Mouse (Mus musculus): ENCODE measurements around the gene Tmem116.

GRCm38 (mm10) chr5:121547084-121547483 is 95.4 kb downstream of the Tmem116 start:
- TF ChIP-seq POLR2A (IDR thresholded peaks at IDR 0.05; ENCODE audit: low read depth, low read length) (no peak), CTCF (conservative IDR thresholded peaks at IDR 0.05 in 1 of 2, IDR thresholded peaks at IDR 0.05 in 1 of 2; ENCODE audit: low read depth in 2 of 2, low read length in 2 of 2) (no peak), JUND (conservative IDR thresholded peaks at IDR 0.05; ENCODE audit: low read depth, low read length) (no peak)

Measured in CH12.LX (cell line).